Mouse (Mus musculus) c-Kit-positive CD71-positive TER-119-positive erythroid progenitor cells, embryonic 14.5 days (primary cell): Measurements from ENCODE around the gene Gm9195.
A peak's percentile ranks its signal among the peaks of the same experiment; 100 is the strongest.

Experiments
- DNase-seq: peaks from one replicate; pipeline ENCODE4 v3.0.0-alpha.2; 2013; ENCODE audit warnings: low spot score

Gm9195 gene

GRCm38 (mm10) chr14:72442936-72443335 is 48.7 kb downstream of the Gm9195 start:
- DNase-seq: no peak

- DNase-seq: no peak
Observed at GRCm38 (mm10) chr14:72440929-72441328, 50.7 kb downstream of the Gm9195 start.

GRCm38 (mm10) chr14:72440436-72440835 is 51.2 kb downstream of the Gm9195 start:
- DNase-seq: no peak

DNA sequence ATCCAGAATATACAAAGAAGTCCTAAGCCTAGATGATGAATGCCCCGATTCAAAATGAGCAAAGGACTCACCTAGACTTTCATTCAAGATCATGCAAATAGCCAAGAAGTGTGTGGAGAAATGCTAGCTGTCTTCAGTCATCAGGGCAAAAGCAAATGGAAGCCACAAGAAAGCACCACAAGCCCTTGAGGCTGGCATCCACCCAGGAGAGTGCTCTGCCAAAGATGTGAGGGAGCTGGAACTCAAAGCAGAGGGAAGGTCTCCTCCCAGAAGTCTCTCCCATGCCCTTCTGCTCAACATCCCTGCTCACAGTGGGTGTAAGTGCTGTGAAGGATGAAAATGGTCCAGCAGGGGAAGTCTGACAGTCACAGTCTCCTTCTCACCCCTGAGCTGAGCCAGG is 52.7 kb downstream of the Gm9195 start:
- DNase-seq: no peak

- no peak for DNase-seq
Observed at GRCm38 (mm10) chr14:72389696-72390095, 101.9 kb downstream of the Gm9195 start.

- DNase-seq: no peak
Observed at GRCm38 (mm10) chr14:72389288-72389687, 102.3 kb downstream of the Gm9195 start.

GRCm38 (mm10) chr14:72377224-72377623 is 114.4 kb downstream of the Gm9195 start:
- peak; percentile 16 for DNase-seq
